Mouse (Mus musculus): ENCODE data around the gene Tent4b.

The Tent4b gene

GRCm38 (mm10) chr8:88280904-88281303, 81.9 kb downstream of the Tent4b start:
- Histone ChIP-seq H3K36me3 (ENCODE audit: control insufficient read depth, insufficient read depth, low read length, poor library complexity, severe bottlenecking) (no peaks in the 10 kb centered on the region), H3K27me3 (ENCODE audit: control insufficient read depth, insufficient read depth, low read length, poor library complexity, severe bottlenecking) (no peaks in the 10 kb centered on the region)
- no peak for DNase-seq (ENCODE audit: low read depth, low spot score)

- DNase-seq (ENCODE audit: low read depth, low spot score): peak; percentile 79
- no peaks in the 10 kb centered on the region for H3K27me3 ChIP-seq (ENCODE audit: control insufficient read depth, insufficient read depth, low read length, poor library complexity, severe bottlenecking)
- H3K36me3 ChIP-seq (ENCODE audit: control insufficient read depth, insufficient read depth, low read length, poor library complexity, severe bottlenecking): no peaks in the 10 kb centered on the region
These were observed 83.7 kb downstream of the Tent4b start for GRCm38 (mm10) chr8:88282684-88283083.

DNA sequence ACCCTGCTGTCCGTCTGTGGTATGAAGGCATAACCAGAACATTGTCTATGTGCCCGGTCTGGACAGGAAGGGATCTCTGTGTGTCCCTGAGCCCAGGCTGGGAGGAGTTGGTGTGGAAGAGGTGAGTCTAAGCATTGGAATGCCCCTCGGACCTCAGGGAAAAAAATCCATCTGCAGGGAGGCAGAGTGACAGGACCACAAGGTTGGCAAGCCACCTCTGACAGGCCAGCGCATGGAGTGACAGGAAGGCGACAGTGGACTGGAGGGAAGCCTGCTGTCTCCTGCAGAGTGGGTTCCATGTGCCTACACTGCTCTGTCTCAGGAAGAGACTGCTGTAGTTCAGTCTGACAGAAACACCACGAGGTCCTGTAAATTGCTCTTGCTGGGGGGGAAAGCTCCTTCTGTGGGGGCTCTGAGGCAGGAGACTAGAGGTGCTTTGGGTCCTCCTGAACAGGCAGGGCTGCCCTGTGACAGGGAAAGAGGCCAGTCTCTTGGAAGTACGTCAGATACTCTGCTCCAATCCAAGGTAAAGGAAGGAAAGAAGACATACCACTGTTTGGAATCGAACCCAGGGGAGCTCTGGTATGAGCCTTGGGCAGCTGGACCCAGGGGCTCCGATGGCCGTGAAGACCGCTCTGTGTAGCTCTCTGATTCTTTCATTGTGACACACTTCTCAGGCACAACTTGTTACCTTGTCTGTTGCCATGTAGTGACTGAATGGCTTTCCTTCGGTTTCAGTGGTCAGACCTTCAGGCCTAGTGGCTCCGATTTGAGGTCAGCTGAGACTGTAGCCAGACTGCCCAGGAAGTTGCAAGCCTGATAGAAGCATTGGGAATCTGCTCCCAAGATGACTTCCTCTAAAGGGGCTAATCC, 84.5 kb downstream of the Tent4b start:
- no peak for DNase-seq (ENCODE audit: low read depth, low spot score)
- no peaks in the 10 kb centered on the region for H3K36me3 ChIP-seq (ENCODE audit: control insufficient read depth, insufficient read depth, low read length, poor library complexity, severe bottlenecking)
- H3K27me3 ChIP-seq (ENCODE audit: control insufficient read depth, insufficient read depth, low read length, poor library complexity, severe bottlenecking): no peaks in the 10 kb centered on the region

- Histone ChIP-seq H3K36me3 (ENCODE audit: control insufficient read depth, insufficient read depth, low read length, poor library complexity, severe bottlenecking) (no peaks in the 10 kb centered on the region), H3K27me3 (ENCODE audit: control insufficient read depth, insufficient read depth, low read length, poor library complexity, severe bottlenecking) (no peaks in the 10 kb centered on the region)
- DNase-seq (ENCODE audit: low read depth, low spot score): no peak
These were observed 85.7 kb downstream of the Tent4b start for GRCm38 (mm10) chr8:88284738-88285137.

GRCm38 (mm10) chr8:88285469-88286356, 86.7 kb downstream of the Tent4b start:
- peak; percentile 61 for DNase-seq (ENCODE audit: low read depth, low spot score)
- Histone ChIP-seq H3K36me3 (ENCODE audit: control insufficient read depth, insufficient read depth, low read length, poor library complexity, severe bottlenecking) (no peaks in the 10 kb centered on the region), H3K27me3 (ENCODE audit: control insufficient read depth, insufficient read depth, low read length, poor library complexity, severe bottlenecking) (no peaks in the 10 kb centered on the region)

DNA sequence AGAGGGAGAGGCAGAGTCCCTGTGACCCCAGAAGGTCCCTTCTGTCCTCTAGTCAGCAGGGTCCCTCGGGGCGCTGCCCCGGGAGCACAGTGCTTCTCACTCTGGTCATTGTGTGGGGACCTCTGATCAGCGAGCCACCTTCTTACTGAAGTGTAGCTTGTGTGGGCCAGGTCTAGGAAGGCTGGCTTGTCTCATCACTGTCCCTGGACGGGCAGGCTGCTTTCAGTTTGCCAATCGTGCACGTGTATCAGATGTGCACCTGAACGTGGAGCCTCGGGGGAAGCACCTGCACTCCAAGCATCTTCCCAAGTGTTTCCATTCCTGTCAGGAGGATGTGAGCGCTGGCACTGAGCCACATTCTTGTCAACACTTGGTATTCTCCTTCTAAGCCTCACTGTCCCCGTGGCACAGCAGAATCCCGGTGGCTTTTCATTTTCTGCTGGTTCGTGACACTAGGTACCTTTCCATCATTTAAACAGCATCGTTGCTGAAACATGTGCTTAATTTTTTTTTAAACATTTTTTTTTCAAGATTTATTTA, 87.5 kb downstream of the Tent4b start:
- Histone ChIP-seq H3K36me3 (ENCODE audit: control insufficient read depth, insufficient read depth, low read length, poor library complexity, severe bottlenecking) (no peaks in the 10 kb centered on the region), H3K27me3 (ENCODE audit: control insufficient read depth, insufficient read depth, low read length, poor library complexity, severe bottlenecking) (no peaks in the 10 kb centered on the region)
- DNase-seq (ENCODE audit: low read depth, low spot score): no peak

DNA sequence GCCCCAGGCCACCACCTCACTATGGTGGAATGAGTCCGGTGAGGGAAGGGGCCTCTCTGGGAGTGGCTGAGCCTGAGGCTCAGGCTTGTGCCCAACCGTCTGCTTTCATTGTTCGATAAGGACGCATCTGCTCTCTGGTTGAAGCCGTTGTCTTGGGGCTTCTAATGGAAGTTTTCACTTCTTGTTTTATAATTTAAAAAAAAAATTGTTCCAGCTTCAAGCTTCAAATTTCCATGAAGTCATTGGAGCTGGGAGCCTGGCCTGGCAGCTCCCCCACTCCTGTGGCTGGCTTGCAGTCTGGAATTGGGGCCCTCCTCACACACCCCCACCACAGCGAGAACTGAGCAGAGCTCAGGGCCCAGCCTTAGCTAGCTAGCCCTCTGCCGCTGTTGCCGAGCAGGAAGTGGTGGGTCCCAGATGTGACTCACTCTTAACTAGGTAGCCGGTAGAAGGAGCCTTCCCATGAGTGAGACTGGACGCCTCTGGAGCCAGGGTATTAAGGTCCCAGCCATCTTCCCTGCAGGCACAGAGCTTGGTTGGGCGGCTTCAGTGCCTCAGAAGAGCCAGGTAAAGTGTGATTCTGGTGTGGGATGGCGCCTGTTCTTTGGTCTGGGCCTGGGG, 89.7 kb downstream of the Tent4b start:
- peak; percentile 69 for DNase-seq (ENCODE audit: low read depth, low spot score)
- no peaks in the 10 kb centered on the region for H3K27me3 ChIP-seq (ENCODE audit: control insufficient read depth, insufficient read depth, low read length, poor library complexity, severe bottlenecking)
- H3K36me3 ChIP-seq (ENCODE audit: control insufficient read depth, insufficient read depth, low read length, poor library complexity, severe bottlenecking): no peaks in the 10 kb centered on the region

DNA sequence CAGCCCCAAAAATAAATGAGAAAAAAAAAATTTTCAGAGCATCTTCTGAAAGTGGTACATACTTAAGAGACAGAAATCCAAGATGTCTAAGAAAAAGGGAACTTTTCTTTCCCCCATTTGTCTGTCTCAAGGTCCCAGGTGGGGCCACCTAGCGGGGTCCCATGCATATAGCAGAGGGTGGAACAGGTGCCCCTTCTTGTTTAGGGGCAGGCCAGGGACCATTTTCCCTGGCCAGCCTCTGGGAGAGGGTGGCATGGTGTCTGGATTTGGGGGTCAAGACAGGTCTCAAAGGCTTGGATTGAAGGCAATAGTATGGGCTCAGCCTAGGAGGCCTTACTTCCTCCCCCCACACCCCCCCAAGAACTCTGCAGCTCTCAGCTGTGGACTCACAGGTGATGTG, 90.9 kb downstream of the Tent4b start:
- no peaks in the 10 kb centered on the region for H3K27me3 ChIP-seq (ENCODE audit: control insufficient read depth, insufficient read depth, low read length, poor library complexity, severe bottlenecking)
- DNase-seq (ENCODE audit: low read depth, low spot score): peak; percentile 57
- H3K36me3 ChIP-seq (ENCODE audit: control insufficient read depth, insufficient read depth, low read length, poor library complexity, severe bottlenecking): no peaks in the 10 kb centered on the region

GRCm38 (mm10) chr8:88290326-88291304, 91.6 kb downstream of the Tent4b start:
- peak; percentile 45 for DNase-seq (ENCODE audit: low read depth, low spot score)
- H3K36me3 ChIP-seq (ENCODE audit: control insufficient read depth, insufficient read depth, low read length, poor library complexity, severe bottlenecking): peaks cover 1% of the 10 kb centered on the region; the same call in 1 of the 2 replicates
- H3K27me3 ChIP-seq (ENCODE audit: control insufficient read depth, insufficient read depth, low read length, poor library complexity, severe bottlenecking): no peaks in the 10 kb centered on the region

GRCm38 (mm10) chr8:88291305-88291690, 92.3 kb downstream of the Tent4b start:
- Histone ChIP-seq H3K36me3 (ENCODE audit: control insufficient read depth, insufficient read depth, low read length, poor library complexity, severe bottlenecking) (peaks cover 2% of the 10 kb centered on the region), H3K27me3 (ENCODE audit: control insufficient read depth, insufficient read depth, low read length, poor library complexity, severe bottlenecking) (no peaks in the 10 kb centered on the region)
- no peak for DNase-seq (ENCODE audit: low read depth, low spot score)

GRCm38 (mm10) chr8:88292926-88293325, 93.9 kb downstream of the Tent4b start:
- no peak for DNase-seq (ENCODE audit: low read depth, low spot score)
- Histone ChIP-seq H3K27me3 (ENCODE audit: control insufficient read depth, insufficient read depth, low read length, poor library complexity, severe bottlenecking) (no peaks in the 10 kb centered on the region), H3K36me3 (ENCODE audit: control insufficient read depth, insufficient read depth, low read length, poor library complexity, severe bottlenecking) (peaks cover 5% of the 10 kb centered on the region)

- no peaks in the 10 kb centered on the region for H3K27me3 ChIP-seq (ENCODE audit: control insufficient read depth, insufficient read depth, low read length, poor library complexity, severe bottlenecking)
- peaks cover 8% of the 10 kb centered on the region for H3K36me3 ChIP-seq (ENCODE audit: control insufficient read depth, insufficient read depth, low read length, poor library complexity, severe bottlenecking)
- DNase-seq (ENCODE audit: low read depth, low spot score): peak; percentile 85
These were observed 94.8 kb downstream of the Tent4b start for GRCm38 (mm10) chr8:88293590-88294356.

- DNase-seq (ENCODE audit: low read depth, low spot score): no peak
- Histone ChIP-seq H3K27me3 (ENCODE audit: control insufficient read depth, insufficient read depth, low read length, poor library complexity, severe bottlenecking) (no peaks in the 10 kb centered on the region), H3K36me3 (ENCODE audit: control insufficient read depth, insufficient read depth, low read length, poor library complexity, severe bottlenecking) (peaks cover 8% of the 10 kb centered on the region)
These were observed 96.0 kb downstream of the Tent4b start for GRCm38 (mm10) chr8:88294977-88295376.
